Mouse (Mus musculus) kidney, adult 2 months (tissue): ENCODE data around the gene Cacna1c.

Experiments used
- CTCF ChIP-seq: fragments of 200-500 bp; conservative IDR thresholded peaks from 2 replicates; pipeline ENCODE4 v1.5.1; 2011; ENCODE audit warnings: low read depth, mild to moderate bottlenecking, control low read depth, low read length, moderate library complexity, mixed read lengths; ENCODE audit not compliant: insufficient read depth, insufficient read length
- POLR2A ChIP-seq: fragments of 200-500 bp; IDR thresholded peaks from one replicate; pipeline ENCODE4 v1.6.1; 2011; ENCODE audit warnings: low read depth, low read length, control low read depth

GRCm38 (mm10) chr6:119035361-119035760 is 160.9 kb downstream of the Cacna1c start:
- no peak for TF ChIP-seq POLR2A
- no peak for TF ChIP-seq CTCF
